Mouse (Mus musculus): ENCODE measurements around the gene Kdf1.
"Not testable (repeated sequence)": the region's sequence is repeated elsewhere in the genome, so short reads cannot be mapped to it uniquely, and the experiment has no call there.

DNA sequence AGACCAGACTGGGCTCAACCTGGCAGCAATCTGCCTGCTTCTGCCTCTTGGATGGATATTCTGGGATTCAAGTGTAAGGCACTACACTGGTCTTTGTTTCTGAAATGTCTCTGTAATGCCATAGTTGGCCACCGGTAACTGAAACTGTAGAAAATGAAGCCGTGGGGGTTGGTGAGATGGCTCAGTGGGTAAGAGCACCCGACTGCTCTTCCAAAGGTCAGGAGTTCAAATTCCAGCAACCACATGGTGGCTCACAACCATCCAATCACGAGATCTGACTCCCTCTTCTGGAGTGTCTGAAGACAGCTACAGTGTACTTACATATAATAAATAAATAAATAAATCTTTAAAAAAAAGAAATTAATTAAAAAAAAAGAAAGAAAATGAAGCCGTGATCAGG, 6.3 kb upstream of the Kdf1 start:
- not testable (repeated sequence) for TF ChIP-seq CTCF (IDR thresholded peaks at IDR 0.05; ENCODE audit: low read depth, low read length); POLR2A (IDR thresholded peaks at IDR 0.05; ENCODE audit: borderline replicate concordance, low read depth, low read length)
